Mouse (Mus musculus) kidney, adult 2 months (tissue): Measurements from ENCODE around the gene Cd63. TPM values are rescaled to one million over a fixed set of nuclear protein-coding genes. Genes with fewer than 3 reads are reported as not detected.

Experiments used
- DNase-seq: peaks from one replicate; pipeline ENCODE4 v3.0.0; 2021
- H3K27ac ChIP-seq: fragments of 200-500 bp; 2 replicates; pipeline ENCODE4 v1.5.1; 2012; ENCODE audit warnings: low read depth, low read length, control low read depth, inconsistent platforms; ENCODE audit not compliant: insufficient read depth
- H3K27me3 ChIP-seq: fragments of 200-500 bp; replicated peaks from 2 replicates; pipeline ENCODE4 v1.6.1; 2012; ENCODE audit warnings: mild to moderate bottlenecking, moderate library complexity, low read length, inconsistent platforms; ENCODE audit not compliant: control insufficient read depth, insufficient read depth
- H3K36me3 ChIP-seq: fragments of 200-500 bp; 2 replicates; pipeline ENCODE4 v1.6.1; 2012; ENCODE audit warnings: mild to moderate bottlenecking, moderate library complexity, low read length, inconsistent platforms; ENCODE audit not compliant: control insufficient read depth, insufficient read depth
- H3K4me1 ChIP-seq: fragments of 200-500 bp; 2 replicates; pipeline ENCODE4 v1.6.1; 2011; ENCODE audit warnings: low read length; ENCODE audit not compliant: control insufficient read depth, insufficient read depth
- H3K4me3 ChIP-seq: fragments of 200-500 bp; 2 replicates; pipeline ENCODE4 v1.5.1; 2011; ENCODE audit warnings: mild to moderate bottlenecking, low read depth, low read length, control low read depth; ENCODE audit not compliant: insufficient read depth
- CTCF ChIP-seq: fragments of 200-500 bp; conservative IDR thresholded peaks from 2 replicates; pipeline ENCODE4 v1.5.1; 2011; ENCODE audit warnings: low read depth, mild to moderate bottlenecking, control low read depth, low read length, moderate library complexity, mixed read lengths; ENCODE audit not compliant: insufficient read depth, insufficient read length
- POLR2A ChIP-seq: fragments of 200-500 bp; IDR thresholded peaks from one replicate; pipeline ENCODE4 v1.6.1; 2011; ENCODE audit warnings: low read depth, low read length, control low read depth
- WGBS: fragments of 180-500 bp; shearing (Covaris S2); methylation state at CpG from one replicate; pipeline ENCODE4 v1.1.7; 2018; 5-methylcytosine and 5-hydroxymethylcytosine counted together
- polyA plus RNA-seq: library from polyadenylated mRNA; depleted of rRNA; stranded (reverse); fragments of >200 nt; gene quantifications from 2 replicates; pipeline ENCODE4 v1.2.3, GENCODE M21; 2012

The Cd63 gene
- polyA plus RNA-seq, 1 experiment = 847 TPM

DNA sequence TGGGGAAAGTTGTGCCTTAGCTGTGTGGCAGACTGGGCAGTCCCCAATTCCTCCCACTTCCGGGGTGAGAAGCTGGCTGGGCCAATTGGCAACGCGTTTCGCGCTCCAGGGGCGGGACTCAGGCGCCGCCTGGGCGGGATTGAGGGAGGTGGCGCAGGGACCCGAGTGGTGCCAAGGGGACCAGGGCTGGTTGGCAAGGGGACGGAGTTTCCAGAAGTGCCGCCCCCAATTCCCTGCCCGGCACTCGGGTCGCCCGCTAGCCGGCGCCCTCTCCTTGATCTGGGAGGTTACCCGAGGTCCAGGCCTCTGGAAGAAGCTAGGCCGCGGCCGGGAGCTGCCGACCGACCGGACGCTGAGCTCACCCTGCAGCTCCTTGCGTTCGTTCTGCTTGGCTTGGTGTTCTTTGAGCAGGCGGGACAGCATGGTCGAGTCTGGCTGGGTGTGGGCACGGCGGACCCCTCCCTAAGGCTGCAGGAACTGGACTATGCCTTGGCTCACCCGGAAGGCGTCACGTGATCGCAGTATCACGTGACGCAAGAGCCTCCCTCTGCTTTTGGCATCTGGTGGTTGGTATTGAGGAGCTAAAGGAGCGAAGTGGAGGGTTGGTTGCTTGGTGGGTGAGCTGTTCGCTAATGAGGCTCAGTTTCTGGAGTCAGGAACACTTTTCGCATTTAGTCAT, 22.4 kb downstream of the Cd63 start:
- peak; percentile 98 for DNase-seq
- TF ChIP-seq CTCF = 0 out of 2 replicates have a peak, but pooled peaks have one; percentile 26
- TF ChIP-seq POLR2A = peak; percentile 58
- Histone ChIP-seq H3K27me3 (no peaks in the 10 kb centered on the region), H3K36me3 (no peaks in the 10 kb centered on the region), H3K4me3 (peak overlapping the region; percentile 65), H3K4me1 (peaks cover 43% of the 10 kb centered on the region), H3K27ac (peak overlapping the region; percentile 98)
- under 1% methylated on average over 42 of the region's 42 CpGs for WGBS

DNA sequence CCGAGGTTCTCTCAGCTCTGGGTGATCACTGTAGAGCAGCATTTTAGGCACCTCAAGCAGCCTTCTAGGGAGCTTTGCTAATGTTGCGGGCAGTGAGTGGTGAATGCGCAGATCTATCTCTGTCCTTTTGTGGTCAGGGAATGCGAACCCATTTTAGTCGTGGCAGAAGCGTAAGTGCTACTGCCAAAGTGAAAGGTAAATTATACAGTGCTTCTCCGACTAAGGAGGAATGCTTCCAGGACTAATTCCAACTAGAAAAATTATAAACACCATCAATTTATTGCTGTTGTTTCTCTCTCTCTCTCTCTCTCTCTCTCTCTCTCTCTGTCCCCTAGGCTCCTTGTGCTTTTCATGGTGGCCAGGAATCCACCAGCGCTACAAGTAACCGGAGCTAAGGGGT, 23.1 kb downstream of the Cd63 start, which contains the start of gene Bloc1s1:
Bloc1s1 (minus strand) TSS at position 101 of the 400 bp plus-strand sequence.
- 52% methylated on average over 9 of the region's 9 CpGs for WGBS
- H3K27me3 ChIP-seq = no peaks in the 10 kb centered on the region
- H3K4me3 ChIP-seq = peak within 1 kb of the TSS; percentile 65
- H3K4me1 ChIP-seq = peaks cover 38% of the 10 kb centered on the region
- no peaks in the 10 kb centered on the region for H3K36me3 ChIP-seq
- peak within 1 kb of the TSS; percentile 98 for H3K27ac ChIP-seq
- TF ChIP-seq CTCF (no peak), POLR2A (no peak)
- DNase-seq = no peak

DNA sequence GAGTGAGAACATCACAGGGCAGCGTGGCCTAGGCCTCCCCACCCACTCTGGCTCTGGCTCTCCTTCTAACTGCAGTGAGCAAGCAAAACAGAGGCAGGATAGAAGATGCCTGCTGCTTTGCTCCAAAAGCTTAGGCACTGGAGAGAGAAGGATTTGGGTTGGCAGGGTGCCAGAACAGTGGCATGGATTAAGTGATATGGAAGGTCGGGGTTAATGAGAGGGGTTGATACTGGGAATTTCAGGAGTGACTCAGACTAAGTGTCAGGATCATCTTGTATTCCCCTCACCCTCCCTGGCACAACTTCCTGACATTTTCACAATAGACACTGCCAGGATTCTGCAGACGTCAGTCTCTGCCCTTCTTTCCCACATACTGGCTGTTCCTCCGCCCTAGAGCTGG, 27.6 kb downstream of the Cd63 start:
- 61% methylated on average over 4 of the region's 4 CpGs for WGBS
- no peak overlapping the region for H3K27ac ChIP-seq
- TF ChIP-seq CTCF (no peak), POLR2A (no peak)

DNA sequence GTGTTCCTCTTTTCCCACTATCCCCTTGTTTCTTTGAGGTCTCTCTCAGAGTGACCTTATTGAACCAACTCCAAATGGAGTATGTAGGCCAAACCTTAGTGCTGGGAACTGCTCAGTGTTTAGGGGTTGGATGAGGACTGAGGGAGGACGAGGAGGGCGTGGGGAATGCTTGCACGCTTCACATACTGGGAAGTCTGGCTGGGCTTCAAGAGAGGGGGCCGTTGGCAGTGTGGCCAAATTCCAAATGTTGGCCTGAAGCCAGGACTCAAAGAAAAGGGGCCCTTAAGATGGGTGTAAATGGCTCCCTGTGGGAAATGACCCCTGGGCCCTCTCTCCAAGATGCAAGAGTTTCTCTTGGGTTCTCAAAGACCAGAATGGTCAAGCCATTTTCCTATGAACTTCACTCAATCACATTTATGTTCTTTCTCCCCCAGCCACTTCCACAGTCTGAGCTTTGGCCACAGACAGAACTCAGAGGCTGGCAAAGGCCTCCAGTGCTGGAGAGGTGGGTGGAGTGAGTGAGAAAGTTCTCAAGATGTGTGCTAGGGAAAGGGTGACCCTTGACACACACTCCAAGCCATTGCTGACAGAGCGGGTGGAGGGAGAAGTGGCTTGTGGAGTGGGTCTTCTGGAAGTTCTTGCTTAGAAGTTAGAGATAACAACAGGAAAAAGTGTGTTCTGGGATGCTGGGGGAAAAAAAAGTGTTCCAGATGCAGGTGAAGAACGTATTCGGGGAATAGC, 29.0 kb downstream of the Cd63 start:
- H3K27ac ChIP-seq = no peak overlapping the region
- TF ChIP-seq POLR2A (no peak), CTCF (no peak)
- H3K4me3 ChIP-seq = no peak overlapping the region
- peaks cover 6% of the 10 kb centered on the region; the same call in 1 of the 2 replicates for H3K4me1 ChIP-seq
- DNase-seq = peak; percentile 64
- WGBS = 65% methylated on average over 7 of the region's 7 CpGs
- no peaks in the 10 kb centered on the region for H3K27me3 ChIP-seq
- no peaks in the 10 kb centered on the region for H3K36me3 ChIP-seq

More for the DNA sequence above, 27.6 kb downstream of the Cd63 start:
- no peak for DNase-seq
- no peak overlapping the region for H3K4me3 ChIP-seq
- H3K27me3 ChIP-seq = no peaks in the 10 kb centered on the region
- peaks cover 9% of the 10 kb centered on the region; the same call in 1 of the 2 replicates for H3K4me1 ChIP-seq
- H3K36me3 ChIP-seq = no peaks in the 10 kb centered on the region

DNA sequence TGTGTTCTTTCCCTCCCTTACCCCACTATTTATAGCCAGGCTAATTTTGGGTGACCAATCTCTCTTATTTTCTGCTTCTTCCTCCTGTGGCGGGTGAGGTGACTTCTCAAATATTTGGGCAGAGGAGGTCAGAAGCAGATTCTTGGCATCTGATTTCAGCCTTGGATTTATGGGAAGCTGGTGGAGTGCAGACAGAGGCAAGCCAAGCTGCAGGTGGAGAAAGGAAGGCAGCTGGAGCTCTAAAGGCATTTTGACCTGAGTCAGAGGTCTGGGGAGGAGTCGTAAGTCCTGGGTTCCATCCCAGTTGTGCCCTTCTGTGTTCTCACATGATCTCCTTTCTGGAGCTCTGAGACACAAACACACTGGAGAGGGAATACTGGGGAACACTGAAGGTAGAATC, 30.7 kb downstream of the Cd63 start:
- H3K27me3 ChIP-seq = no peaks in the 10 kb centered on the region
- TF ChIP-seq POLR2A (no peak), CTCF (no peak)
- WGBS = 38% methylated on average over 2 of the region's 2 CpGs
- no peak overlapping the region for H3K4me3 ChIP-seq
- no peak for DNase-seq
- H3K36me3 ChIP-seq = no peaks in the 10 kb centered on the region
- H3K4me1 ChIP-seq = peaks cover 6% of the 10 kb centered on the region; the same call in 1 of the 2 replicates
- no peak overlapping the region for H3K27ac ChIP-seq

DNA sequence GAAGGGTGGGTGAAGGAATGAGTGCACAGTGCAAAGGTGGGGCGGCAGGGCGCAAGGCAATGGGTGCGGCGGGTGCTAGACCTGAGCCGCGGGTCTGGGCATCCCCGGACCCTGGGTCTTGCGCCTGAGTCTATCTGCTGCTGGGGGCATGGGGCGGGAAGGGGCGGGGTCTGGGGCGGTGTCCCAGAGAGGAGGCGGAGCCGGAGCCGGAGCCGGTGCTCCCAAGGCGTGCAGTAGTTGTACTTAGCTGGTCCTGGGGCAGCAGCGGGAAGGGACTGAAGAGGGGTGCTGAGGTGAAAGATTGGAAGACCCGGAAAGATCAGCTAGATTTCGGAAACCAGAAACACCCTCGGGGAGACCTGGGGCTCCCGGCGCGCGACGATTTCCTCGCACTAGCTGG, 32.8 kb downstream of the Cd63 start, which contains the start of gene Itga7:
Itga7 (plus strand) TSS at position 245 of the 400 bp plus-strand sequence.
- H3K36me3 ChIP-seq = no peaks in the 10 kb centered on the region
- WGBS = 3% methylated on average over 26 of the region's 26 CpGs
- no peaks in the 10 kb centered on the region for H3K27me3 ChIP-seq
- DNase-seq = peak; percentile 53
- peaks cover 10% of the 10 kb centered on the region for H3K4me1 ChIP-seq
- TF ChIP-seq POLR2A (no peak), CTCF (no peak)
- H3K27ac ChIP-seq = no peak within 1 kb of the TSS
- H3K4me3 ChIP-seq = peak within 1 kb of the TSS; percentile 44

DNA sequence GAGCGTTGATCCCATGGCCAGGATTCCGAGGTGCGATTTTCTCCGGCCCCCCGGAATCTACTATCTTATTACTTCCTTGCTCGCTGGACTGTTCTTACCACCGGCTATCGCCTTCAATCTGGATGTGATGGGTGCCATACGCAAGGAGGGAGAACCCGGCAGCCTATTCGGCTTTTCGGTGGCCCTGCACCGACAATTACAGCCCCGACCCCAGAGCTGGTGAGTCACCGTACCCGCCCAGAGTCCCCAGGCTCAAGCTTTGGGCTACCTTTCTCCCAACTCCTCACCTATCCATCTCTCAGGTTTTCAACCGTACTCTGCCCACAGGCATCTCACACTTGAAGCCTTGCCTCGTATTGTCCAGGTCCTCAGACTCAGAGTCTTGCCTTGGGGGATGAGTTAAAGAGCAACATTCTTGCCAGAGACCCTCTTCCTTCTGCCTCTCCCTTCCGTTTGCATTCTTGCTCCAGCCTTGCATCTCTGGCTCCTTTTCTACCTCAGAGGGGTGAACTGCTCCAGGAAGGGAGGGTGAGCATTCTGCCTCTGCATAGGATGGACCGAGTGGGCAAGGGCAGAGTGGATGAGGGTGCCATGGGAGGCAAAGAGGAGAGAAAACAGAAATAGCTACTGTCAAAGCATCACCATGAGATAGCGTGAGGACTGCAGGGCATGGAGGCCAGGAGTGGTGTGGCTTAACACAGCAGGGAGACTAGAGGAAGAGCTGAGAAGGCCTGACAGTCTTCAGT, 33.4 kb downstream of the Cd63 start:
- Histone ChIP-seq H3K27ac (no peak overlapping the region), H3K4me1 (peaks cover 13% of the 10 kb centered on the region), H3K36me3 (no peaks in the 10 kb centered on the region), H3K4me3 (peak overlapping the region; percentile 44), H3K27me3 (no peaks in the 10 kb centered on the region)
- 6% methylated on average over 21 of the region's 21 CpGs for WGBS
- TF ChIP-seq CTCF (no peak), POLR2A (no peak)
- DNase-seq = no peak
